9 mouse cellular contexts compared by ENCODE assay signal in the genomic region with DNA sequence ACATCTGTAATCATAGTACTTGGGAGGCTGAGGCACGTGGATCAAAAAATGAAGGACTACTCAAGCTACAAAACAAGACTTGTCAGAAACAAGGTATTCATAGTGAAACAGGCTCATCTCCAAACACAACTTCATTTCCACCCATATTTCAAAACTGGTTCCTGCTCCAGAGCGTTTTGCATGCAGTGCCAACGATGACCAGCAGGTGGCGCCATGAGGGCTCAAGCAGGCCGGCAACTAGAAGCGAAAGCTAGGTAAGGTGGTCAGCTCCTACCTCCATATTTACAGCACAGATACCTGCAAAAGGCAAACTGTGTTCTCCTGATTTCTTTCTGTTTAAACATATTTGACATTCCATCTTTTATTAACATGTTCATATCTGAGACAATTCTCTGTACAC. TPM values are rescaled to one million over a fixed set of nuclear protein-coding genes. Genes with fewer than 3 reads are reported as not detected.
A peak's percentile ranks its signal among the peaks of the same experiment; 100 is the strongest.
DNase-seq lines count a peak whose midpoint lies in the region.
"Had no signal": no experiment of that assay in that cellular context is flagged by ENCODE, and none has a peak within 500 bp of the region (broad histone marks: within the 10 kb centered on the region; RNA-seq: fewer than 3 reads in every experiment).

No protein-coding gene starts in this region.

- DNase-seq in 416B (ENCODE audit: low read depth) (peak; percentile 76), MEL-GATA-1-ER (ENCODE audit: extremely low read depth, low read depth) (peak; percentile 40)
- peak; percentile 92 for DNase-seq in cerebellum, adult 9-10 months
- peak; percentile 86 to 88 for DNase-seq in frontal cortex, postnatal 36 days (ENCODE audit: low spot score in 2 of 2)
- DNase-seq in kidney, postnatal 14 days: peak; percentile 86
- DNase-seq in lung, adult 18-20 months: peak; percentile 78 to 79
- peak; percentile 60 for DNase-seq in retina, postnatal 7 days (ENCODE audit: low read depth, low spot score)
- DNase-seq in urinary bladder, adult 2 months (ENCODE audit: low spot score): peak; percentile 78

RNA-seq across cellular contexts. Expression of a gene that starts 22.9 kb away (rescaled TPM):
- polyA plus RNA-seq in urinary bladder, adult 2 months (2012; rRNA removed): 22.9 and 26.4 TPM in 2 replicates

RNA-seq across cellular contexts. Expression of a gene that starts 48.4 kb away (rescaled TPM):
- 0.03 TPM in 1 of 2 replicates, not detected in the other for polyA plus RNA-seq in urinary bladder, adult 2 months (2012; rRNA removed)
- polyA plus RNA-seq: heart, embryonic 16.5 days had no signal

Comparison
In these comparisons a context has a peak if more than half of its experiments do, and no peak if none do; other contexts are left out.
1. Peak in every context shown above with its lines: DNase-seq.
2. DNase-seq: peak in every context shown above with its lines; median percentile 92 in cerebellum, adult 9-10 months; 87 in frontal cortex, postnatal 36 days; 86 in kidney, postnatal 14 days; 78 in lung, adult 18-20 months; 78 in urinary bladder, adult 2 months; 76 in 416B; 60 in retina, postnatal 7 days; 40 in MEL-GATA-1-ER.